Mouse (Mus musculus) liver, adult 2 months (tissue): ENCODE data around the gene Stt3b.

ENCODE experiments used
- CTCF ChIP-seq: fragments of 200-500 bp; IDR thresholded peaks from 2 replicates; pipeline ENCODE4 v1.5.1; 2011; ENCODE audit warnings: low read depth, low read length, control low read depth
- POLR2A ChIP-seq: fragments of 200-500 bp; IDR thresholded peaks from 2 replicates; pipeline ENCODE4 v1.6.1; 2011; ENCODE audit warnings: low read length, control low read depth; ENCODE audit not compliant: insufficient read depth; ENCODE audit errors: extremely low read depth

DNA sequence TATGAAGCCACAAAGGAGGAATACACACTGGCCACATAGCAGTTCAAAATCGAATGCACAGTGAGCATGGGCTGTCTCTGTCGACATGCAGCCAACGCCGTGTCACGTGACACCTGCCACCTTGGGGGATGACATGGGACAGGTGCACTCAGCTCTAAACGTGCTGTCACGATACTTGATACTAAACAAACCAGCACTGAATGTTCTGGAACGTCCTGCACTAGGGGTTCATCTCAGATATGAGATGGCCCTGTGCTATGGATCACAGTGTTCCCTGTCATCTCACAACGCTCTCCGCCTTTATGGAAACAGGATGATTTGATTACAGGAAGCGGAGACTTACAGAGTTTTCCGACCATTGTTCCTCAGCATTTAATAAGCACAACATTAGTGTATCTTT lies 22.8 kb upstream of the Stt3b start:
- no peak for TF ChIP-seq CTCF
- no peak for TF ChIP-seq POLR2A
